Mouse (Mus musculus) spleen, adult 18-20 months (tissue): ENCODE measurements around the gene Olfr152.

Experiments
- DNase-seq, 2 experiments: peaks; one replicate each; pipeline ENCODE4 v3.0.0; 2022; ENCODE audit warnings: mixed read lengths in 2 of 2

Olfr152 gene

DNA sequence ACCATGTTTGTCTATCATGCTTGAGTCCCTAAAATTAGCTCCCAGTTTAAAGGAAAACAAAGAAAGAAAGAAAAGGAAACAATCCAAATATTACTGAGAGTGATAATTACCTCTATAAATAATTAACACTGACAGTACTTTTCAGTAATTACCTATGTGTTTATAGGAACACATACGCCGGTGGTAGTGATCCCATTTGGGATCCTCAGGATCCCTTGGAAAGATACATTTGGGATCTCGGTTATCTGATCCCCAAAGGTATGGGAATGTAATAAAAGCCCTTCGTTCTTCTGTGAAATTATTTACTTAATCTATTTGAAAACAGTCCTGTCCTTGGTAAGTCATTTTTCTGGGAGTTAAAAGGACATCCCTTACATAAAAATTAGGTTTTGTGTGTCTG, at the start of gene Olfr152:
TSS of gene Olfr152 (plus strand) at position 301 of the 400 bp plus-strand sequence.
- no peak for DNase-seq

DNA sequence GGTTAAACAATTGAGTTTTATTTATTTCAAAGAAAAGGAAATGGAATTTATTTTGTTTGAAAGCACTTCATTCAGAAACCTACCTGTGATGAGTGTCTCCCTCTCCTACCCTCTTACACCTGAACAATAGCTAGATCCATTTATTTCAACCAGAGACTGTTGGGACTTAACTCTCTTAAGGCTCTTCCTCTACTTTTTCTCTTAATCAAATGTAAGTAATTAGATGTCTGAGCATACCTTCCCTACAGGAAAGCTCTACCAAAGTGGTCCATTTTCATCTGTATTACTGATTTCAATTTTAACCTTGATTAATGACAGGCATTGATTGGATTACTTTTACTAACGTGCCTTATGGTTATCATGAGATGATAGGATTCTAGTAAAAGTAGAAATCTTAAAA, 39.4 kb upstream of the Olfr152 start, which contains the start of gene Olfr1138:
TSS of gene Olfr1138 (minus strand) at position 101 of the 400 bp plus-strand sequence.
- DNase-seq, result no peak

DNA sequence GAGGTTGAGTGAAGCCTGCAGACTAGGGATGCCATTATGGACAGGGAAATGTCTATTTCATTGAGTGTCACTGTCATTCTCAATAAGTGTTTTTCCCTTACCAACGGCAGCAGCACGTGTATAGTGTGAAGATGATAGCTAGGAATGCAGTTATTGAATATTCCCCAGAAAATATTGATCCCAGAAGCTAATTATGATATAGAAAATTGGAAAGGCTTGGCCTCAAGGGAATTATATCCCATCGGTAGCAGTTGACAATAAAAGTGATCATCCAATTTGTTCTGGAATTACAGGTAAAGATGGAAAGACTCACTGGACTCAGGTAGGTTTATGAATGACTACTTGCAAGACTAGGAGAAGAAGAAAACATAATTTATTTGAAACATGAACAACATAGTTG, 35.8 kb upstream of the Olfr152 start, which contains the start of gene Olfr1140:
TSS of gene Olfr1140 (plus strand) at position 301 of the 400 bp plus-strand sequence.
- no peak for DNase-seq

DNA sequence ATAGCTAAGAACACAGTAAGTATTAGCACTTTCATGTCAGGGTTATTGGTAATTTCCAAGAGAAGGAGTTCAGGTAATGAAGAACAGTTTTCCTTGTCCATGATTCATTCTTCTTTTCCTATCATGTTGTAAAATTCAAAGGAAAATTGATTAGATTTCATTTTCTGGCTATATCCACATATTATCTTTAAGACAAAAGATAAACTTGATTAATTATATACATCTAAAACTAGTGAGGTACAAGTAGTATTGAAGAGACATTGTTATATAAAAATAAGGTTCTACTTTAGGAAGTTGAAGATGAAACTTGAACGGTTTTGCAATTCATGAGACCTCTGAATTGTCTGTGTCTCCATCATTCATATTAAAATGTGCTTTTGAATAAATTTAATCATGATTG, 25.4 kb upstream of the Olfr152 start, which contains the start of gene Olfr1141:
TSS of gene Olfr1141 (minus strand) at position 101 of the 400 bp plus-strand sequence.
- no peak for DNase-seq

DNA sequence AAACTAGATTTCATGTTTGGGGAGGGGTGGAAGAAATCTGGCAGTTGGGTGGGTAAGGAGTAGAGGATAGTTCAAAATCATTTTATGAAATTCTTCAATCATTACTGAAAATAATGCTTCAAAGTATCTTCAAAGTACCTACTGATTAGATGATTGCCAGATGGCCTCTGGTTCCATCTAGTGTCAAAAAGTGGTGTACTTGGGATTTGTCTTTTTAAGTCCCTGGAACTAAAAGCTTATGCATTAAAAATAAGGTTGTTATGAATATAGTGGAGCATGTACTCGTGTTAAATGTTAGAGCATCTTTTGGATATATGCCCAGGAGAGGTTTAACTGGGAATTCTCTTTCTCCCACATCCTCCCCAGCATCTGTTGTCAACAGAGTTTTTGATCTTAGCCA, 3.1 kb upstream of the Olfr152 start:
- no peak for DNase-seq

DNA sequence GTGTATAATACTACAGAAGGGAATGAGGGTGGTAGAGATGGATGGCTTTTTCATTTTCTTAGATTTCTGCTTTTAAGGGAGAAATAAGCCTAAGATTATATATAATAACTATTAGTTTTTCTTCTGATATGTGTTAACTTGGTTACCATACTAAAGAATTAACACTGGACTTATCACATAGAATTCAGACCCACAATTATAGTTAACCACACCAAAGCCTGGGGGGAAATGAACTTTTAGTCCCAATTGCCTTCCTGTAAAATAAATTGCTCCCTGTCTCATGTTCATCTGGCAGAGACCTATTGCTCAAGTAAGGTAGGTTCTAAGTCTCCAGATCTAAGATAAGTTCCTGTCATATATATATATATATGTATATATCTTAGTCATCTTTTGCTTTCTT, 21.0 kb downstream of the Olfr152 start, which contains the start of gene Olfr1143:
TSS of gene Olfr1143 (plus strand) at position 301 of the 400 bp plus-strand sequence.
- DNase-seq, result no peak

DNA sequence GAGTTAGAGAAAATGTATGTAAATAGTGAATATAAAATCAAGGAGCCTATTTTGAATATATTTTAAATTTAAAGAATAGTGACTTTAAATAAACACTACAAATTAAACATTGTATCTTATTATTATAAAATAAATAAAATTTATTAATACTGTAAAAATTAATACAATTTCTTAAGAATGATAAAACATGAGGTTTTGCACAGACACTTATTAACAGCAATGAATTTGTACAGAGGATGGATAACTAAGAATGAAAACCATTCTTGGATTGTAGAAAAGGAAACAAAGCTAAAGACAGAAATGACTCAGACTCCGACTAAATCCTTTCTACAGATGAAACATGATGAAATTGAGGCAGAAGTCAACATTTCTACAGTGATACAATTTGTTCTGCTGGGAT, 30.2 kb downstream of the Olfr152 start, which contains the start of gene Olfr1145:
TSS of gene Olfr1145 (plus strand) at position 301 of the 400 bp plus-strand sequence.
- DNase-seq, result no peak

DNA sequence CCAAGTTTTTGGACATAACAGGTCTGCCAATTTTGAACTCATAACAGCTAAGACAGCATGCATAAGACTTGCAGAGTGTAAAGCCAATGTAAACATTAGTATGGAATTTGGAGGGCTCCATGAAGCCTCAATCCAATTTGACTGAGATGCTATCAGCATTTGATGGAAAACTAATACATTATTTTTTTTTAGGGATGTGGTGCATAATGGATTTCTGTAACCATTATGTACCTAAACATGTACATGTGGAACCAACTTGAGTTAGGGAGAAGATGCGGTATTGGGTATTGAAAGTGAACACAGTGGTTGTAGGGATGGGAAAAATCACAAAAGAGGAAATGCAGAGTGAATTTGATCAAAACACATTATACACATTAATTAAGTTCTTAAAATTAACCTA, 51.0 kb downstream of the Olfr152 start, which contains the start of gene Olfr1148:
TSS of gene Olfr1148 (plus strand) at position 301 of the 400 bp plus-strand sequence.
- no peak for DNase-seq
